Mouse (Mus musculus) C2C12 (cell line): ENCODE results near the gene Mtmr11. TPM values are rescaled to one million over a fixed set of nuclear protein-coding genes. Genes with fewer than 3 reads are reported as not detected.

Experiments used
- H3K27me3 ChIP-seq: one replicate; pipeline ENCODE4 v1.6.1; 2011; ENCODE audit not compliant: control insufficient read depth, insufficient read depth, insufficient read length
- H3K36me3 ChIP-seq: one replicate; pipeline ENCODE4 v1.6.1; 2011; ENCODE audit not compliant: control insufficient read depth, insufficient read depth
- H3K4me3 ChIP-seq: one replicate; pipeline ENCODE4 v1.5.1; 2011; ENCODE audit warnings: mild to moderate bottlenecking, control low read depth; ENCODE audit not compliant: poor library complexity, insufficient read depth, severe bottlenecking
- H3K79me2 ChIP-seq: one replicate; pipeline ENCODE4 v1.6.1; 2011; ENCODE audit not compliant: control insufficient read depth, insufficient read depth
- H3K79me3 ChIP-seq: one replicate; pipeline ENCODE4 v1.6.1; 2011; ENCODE audit warnings: low read depth, control low read depth
- H3ac ChIP-seq: one replicate; pipeline ENCODE3; 2011; ENCODE audit warnings: low read depth; ENCODE audit not compliant: control insufficient read depth, insufficient read length
- CEBPB ChIP-seq: IDR thresholded peaks from one replicate; pipeline ENCODE4 v1.6.1; 2011; ENCODE audit warnings: low read depth, mild to moderate bottlenecking, control low read depth, moderate library complexity
- CTCF ChIP-seq: IDR thresholded peaks from one replicate; pipeline ENCODE4 v1.5.1; 2011; ENCODE audit not compliant: control insufficient read depth, insufficient read depth, insufficient read length
- FOSL1 ChIP-seq: IDR thresholded peaks from one replicate; pipeline ENCODE4 v1.8.0; 2011; ENCODE audit warnings: mild to moderate bottlenecking, low read length; ENCODE audit not compliant: poor library complexity, insufficient read depth, severe bottlenecking
- MAX ChIP-seq: IDR thresholded peaks from one replicate; pipeline ENCODE4 v1.6.1; 2011; ENCODE audit warnings: mild to moderate bottlenecking, control low read depth
- MYOD1 ChIP-seq: IDR thresholded peaks from one replicate; pipeline ENCODE4 v1.6.1; 2011; ENCODE audit warnings: low read depth; ENCODE audit not compliant: control insufficient read depth, insufficient read length
- MYOG ChIP-seq: IDR thresholded peaks from one replicate; pipeline ENCODE4 v1.6.1; 2011; ENCODE audit not compliant: control insufficient read depth, insufficient read length; ENCODE audit errors: extremely low read depth
- USF1 ChIP-seq: IDR thresholded peaks from one replicate; pipeline ENCODE4 v1.6.1; 2011; ENCODE audit warnings: low read depth, mild to moderate bottlenecking, control low read depth, moderate library complexity
- polyA plus RNA-seq: library from polyadenylated mRNA; unstranded; fragments of >200 nt; fragmentation: generic; extraction: Trizol; gene quantifications from one replicate; pipeline ENCODE4 v1.2.1, GENCODE M21; 2012; ENCODE audit warnings: missing spikeins

Mtmr11 gene
- polyA plus RNA-seq, 1 experiment = 5.1 TPM

DNA sequence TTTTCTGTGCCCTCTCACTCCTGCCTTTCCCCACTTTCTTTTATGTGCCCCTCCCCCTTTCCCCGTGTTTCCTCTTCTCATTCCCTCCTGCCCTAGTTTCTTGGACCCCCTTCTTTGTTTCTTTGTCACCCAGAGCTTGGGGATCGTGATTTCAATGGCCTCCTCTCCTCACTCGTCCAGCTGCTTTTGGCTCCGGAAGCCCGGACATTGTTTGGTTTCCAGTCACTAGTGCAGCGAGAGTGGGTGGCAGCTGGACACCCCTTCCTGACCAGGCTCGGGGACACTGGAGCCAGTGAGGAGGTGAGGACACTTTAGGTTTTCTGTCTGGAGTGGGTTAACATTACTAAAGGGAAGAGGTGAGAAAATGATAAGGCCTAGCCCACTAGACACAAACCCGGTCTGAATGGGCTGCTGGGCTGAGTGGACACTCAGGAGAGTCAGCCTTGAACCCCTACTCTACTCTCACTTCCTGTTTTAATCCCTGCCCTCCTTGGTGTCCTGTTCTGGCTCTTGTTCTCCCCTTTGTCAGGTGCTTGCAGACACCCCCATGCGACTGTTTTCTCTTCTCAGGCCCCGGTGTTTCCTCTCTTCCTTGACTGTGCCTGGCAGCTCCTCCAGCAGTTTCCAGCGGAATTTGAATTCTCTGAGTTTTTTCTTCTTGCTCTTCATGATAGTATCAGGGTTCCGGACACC is 6.8 kb downstream of the Mtmr11 start:
- Histone ChIP-seq H3K79me2 (peaks cover 36% of the 10 kb centered on the region), H3K36me3 (peaks cover 9% of the 10 kb centered on the region), H3K4me3 (no peak overlapping the region), H3ac (no peak overlapping the region), H3K79me3 (peaks cover 14% of the 10 kb centered on the region), H3K27me3 (no peaks in the 10 kb centered on the region)
- TF ChIP-seq MYOD1 (no peak), FOSL1 (no peak), MAX (no peak), MYOG (no peak), CTCF (no peak), CEBPB (no peak), USF1 (no peak)

DNA sequence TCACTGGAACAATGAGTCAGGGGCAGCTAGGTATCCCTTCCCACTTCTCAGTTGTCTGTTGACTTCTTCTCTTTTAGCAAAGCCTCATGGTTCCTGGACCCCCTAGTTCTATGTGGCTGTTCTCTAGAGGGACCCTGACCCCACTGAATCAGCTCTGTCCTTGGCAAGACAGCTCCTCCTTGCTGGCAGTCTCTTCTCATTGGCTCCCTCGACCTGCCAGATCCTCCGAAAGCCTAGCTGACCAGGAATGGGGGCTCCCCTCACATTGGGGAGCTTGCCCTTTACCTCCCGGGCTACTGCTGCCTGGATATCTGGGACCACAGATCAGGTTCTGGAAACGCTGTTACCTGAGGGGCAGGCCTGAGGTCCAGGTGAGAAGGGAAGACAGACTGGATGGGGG is 8.5 kb downstream of the Mtmr11 start:
- Histone ChIP-seq H3K36me3 (peaks cover 23% of the 10 kb centered on the region), H3K27me3 (no peaks in the 10 kb centered on the region), H3ac (no peak overlapping the region), H3K79me3 (peaks cover 26% of the 10 kb centered on the region), H3K4me3 (no peak overlapping the region), H3K79me2 (peaks cover 52% of the 10 kb centered on the region)
- no peak for TF ChIP-seq CTCF
- no peak for TF ChIP-seq USF1
- no peak for TF ChIP-seq MAX
- no peak for TF ChIP-seq MYOD1
- TF ChIP-seq FOSL1 = no peak
- no peak for TF ChIP-seq CEBPB
- no peak for TF ChIP-seq MYOG

DNA sequence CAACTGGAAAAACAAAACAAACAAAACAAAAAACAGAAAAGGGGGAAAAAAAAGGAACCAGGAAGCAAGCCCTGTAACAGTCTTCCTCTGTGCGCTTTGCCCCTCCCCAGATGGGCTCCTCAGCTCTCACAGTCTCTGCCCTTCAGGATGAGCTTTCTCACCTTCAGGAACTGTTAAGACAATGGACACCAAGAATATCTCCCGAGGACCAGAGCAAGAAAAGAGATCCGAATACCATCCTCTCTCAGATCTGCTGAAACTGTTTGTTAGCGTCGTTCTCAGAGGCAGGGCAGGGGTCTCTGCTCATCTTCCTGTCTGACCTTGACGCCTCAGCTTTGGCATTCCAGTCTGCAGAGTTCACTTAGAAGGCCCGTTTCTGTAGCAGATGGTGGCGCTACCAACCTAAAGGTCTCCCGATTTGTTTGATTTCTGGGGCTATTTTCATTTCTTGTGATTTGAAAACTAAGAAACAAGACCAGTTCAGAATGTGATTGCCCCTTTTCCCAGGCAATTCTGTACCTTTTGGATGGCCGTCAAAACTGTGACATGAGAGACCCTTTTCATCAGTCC is 9.3 kb downstream of the Mtmr11 start:
- peaks cover 28% of the 10 kb centered on the region for H3K79me3 ChIP-seq
- H3K4me3 ChIP-seq = peak overlapping the region; percentile 94
- TF ChIP-seq CEBPB (no peak), FOSL1 (no peak), CTCF (no peak), MYOG (no peak), USF1 (no peak)
- H3K36me3 ChIP-seq = peaks cover 31% of the 10 kb centered on the region
- peaks cover 60% of the 10 kb centered on the region for H3K79me2 ChIP-seq
- H3K27me3 ChIP-seq = no peaks in the 10 kb centered on the region
- peak overlapping the region; percentile 20 for H3ac ChIP-seq

DNA sequence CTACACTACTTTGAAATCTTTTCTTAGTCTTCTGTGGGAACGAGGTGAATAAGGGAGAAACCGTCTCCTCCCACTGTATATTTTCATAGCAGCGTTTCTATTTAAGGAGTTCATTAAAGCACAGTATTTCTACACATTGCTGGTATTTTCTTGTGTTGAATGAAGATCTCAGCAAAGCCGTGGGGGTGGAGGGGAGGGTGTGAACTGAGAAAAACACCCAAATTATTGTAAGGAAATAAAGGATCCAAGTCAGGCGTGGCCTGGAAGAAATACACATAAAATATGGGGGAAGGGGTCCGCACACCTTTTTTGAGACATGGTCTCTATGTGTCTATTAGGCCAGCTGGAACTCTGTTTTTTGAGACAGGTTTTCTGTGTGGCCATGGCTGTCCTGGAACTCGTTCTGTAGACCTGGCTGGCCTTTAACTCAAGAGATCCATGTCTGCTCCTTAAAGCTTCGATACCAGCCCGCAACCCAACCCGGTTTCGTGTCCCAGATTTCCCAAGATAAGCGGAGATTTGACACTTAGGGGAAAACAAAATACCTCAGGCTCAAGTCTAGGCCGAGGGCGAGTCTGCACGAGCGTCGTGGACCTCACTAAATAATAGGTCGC is 9.9 kb downstream of the Mtmr11 start:
- Histone ChIP-seq H3K36me3 (peaks cover 37% of the 10 kb centered on the region), H3ac (peak overlapping the region; percentile 79)
- TF ChIP-seq CEBPB (no peak), CTCF (no peak), MYOG (no peak)

DNA sequence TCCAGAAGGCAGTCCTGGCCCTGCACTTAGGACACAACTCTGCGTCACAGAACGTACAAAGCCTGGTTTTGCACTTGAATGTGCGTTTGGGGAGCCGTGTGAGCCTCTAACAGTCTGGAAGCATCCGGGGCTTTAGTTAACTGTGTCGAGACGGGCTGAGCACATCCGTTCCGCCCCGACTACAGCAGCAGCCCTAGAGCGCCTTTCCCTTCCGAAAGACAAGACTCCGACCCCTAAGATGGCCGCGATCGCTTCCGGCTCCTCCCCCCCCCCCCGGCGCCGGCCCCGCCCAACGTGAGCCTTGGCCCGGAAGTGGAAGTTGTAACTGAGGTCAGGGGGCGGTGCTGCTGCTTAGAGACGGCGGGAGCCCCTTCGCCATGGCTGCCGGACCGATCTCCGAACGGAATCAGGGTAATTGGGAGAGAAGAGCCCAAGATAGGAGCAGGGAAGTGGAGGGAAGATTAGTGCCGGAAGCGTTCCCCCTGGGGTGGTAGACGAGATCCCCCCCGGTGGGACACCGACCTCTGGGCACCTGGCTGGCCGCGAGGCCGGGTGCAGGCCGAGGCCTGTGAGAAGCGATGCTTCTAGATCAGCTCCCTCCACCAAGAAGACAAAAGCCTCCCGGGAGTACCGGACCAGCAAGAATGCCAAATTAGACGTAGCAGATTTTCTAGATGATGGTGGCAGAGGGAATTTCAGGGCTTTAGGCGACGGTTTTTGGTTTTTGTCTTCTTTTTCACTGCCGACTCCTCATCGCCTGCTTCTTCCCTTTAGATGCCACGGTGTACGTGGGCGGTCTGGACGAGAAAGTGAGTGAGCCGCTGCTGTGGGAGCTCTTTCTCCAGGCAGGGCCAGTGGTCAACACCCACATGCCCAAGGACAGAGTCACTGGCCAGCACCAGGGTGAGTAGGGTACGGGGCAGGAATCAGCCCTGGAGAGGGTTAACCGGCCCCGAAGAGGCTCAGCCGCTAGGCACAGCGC is 10.7 kb downstream of the Mtmr11 start, which contains the start of gene Sf3b4:
Gene Sf3b4, plus strand, starts transcription at position 136 of the 982 bp plus-strand sequence.
- Histone ChIP-seq H3K36me3 (peaks cover 42% of the 10 kb centered on the region), H3K4me3 (peak within 1 kb of the TSS; percentile 94), H3ac (peak within 1 kb of the TSS; percentile 98), H3K79me3 (peaks cover 30% of the 10 kb centered on the region), H3K79me2 (peaks cover 66% of the 10 kb centered on the region), H3K27me3 (no peaks in the 10 kb centered on the region)
- TF ChIP-seq CEBPB (no peak), CTCF (no peak), MYOD1 (no peak), FOSL1 (no peak), USF1 (no peak), MYOG (no peak)

More for the DNA sequence above, 9.9 kb downstream of the Mtmr11 start:
- H3K79me2 ChIP-seq = peaks cover 66% of the 10 kb centered on the region
- no peaks in the 10 kb centered on the region for H3K27me3 ChIP-seq
- peaks cover 30% of the 10 kb centered on the region for H3K79me3 ChIP-seq
- H3K4me3 ChIP-seq = peak overlapping the region; percentile 94
